Mouse (Mus musculus) midbrain, postnatal 0 days (tissue): ENCODE measurements at regions not wholly inside any gene's neighbourhood (a gene's known extent, or its start where the extent isn't known, plus 50 kb on each side); places are given as distances from the start of the nearest gene placed in this dataset.

Experiments
- ATAC-seq: fragments of 200-750 bp; cut with Nextera tagmentation; 2 replicates; pipeline ENCODE4 v1.8.0; 2017; ENCODE audit warnings: moderate number of reproducible peaks, mild to moderate bottlenecking, moderate TSS enrichment, moderate library complexity; ENCODE audit not compliant: low FRiP score
- DNase-seq: peaks from one replicate; pipeline ENCODE4 v3.0.0-alpha.2; 2015; ENCODE audit warnings: low spot score
- H3K27ac ChIP-seq: fragments of 300-500 bp; sonication (generic); 2 replicates; pipeline ENCODE4 v1.5.1; 2014; ENCODE audit warnings: low read depth, mild to moderate bottlenecking, low read length, mixed read lengths
- H3K27me3 ChIP-seq: fragments of 300-500 bp; sonication (generic); 2 replicates; pipeline ENCODE4 v1.6.1; 2014; ENCODE audit warnings: low read length, control low read depth, mixed read lengths; ENCODE audit not compliant: insufficient read depth
- H3K36me3 ChIP-seq: fragments of 300-500 bp; sonication (generic); 2 replicates; pipeline ENCODE4 v1.6.1; 2014; ENCODE audit warnings: low read length, control low read depth, mixed read lengths; ENCODE audit not compliant: insufficient read depth
- H3K4me1 ChIP-seq: fragments of 300-500 bp; sonication (generic); 2 replicates; pipeline ENCODE4 v1.6.1; 2014; ENCODE audit warnings: mild to moderate bottlenecking, control low read depth, antibody characterized with exemption, low read length, mixed read lengths; ENCODE audit not compliant: insufficient read depth
- H3K4me2 ChIP-seq: fragments of 300-500 bp; sonication (generic); 2 replicates; pipeline ENCODE4 v1.6.1; 2014; ENCODE audit warnings: low read depth, mild to moderate bottlenecking, low read length, mixed read lengths; ENCODE audit not compliant: poor library complexity, severe bottlenecking
- H3K4me3 ChIP-seq: fragments of 300-500 bp; sonication (generic); 2 replicates; pipeline ENCODE4 v1.5.1; 2014; ENCODE audit warnings: low read depth, mild to moderate bottlenecking, low read length, moderate library complexity
- H3K9ac ChIP-seq: fragments of 300-500 bp; sonication (generic); replicated peaks from 2 replicates; pipeline ENCODE4 v1.6.1; 2014; ENCODE audit warnings: mild to moderate bottlenecking, low read length, moderate library complexity, mixed read lengths; ENCODE audit not compliant: poor library complexity, severe bottlenecking
- H3K9me3 ChIP-seq: fragments of 300-500 bp; sonication (generic); 2 replicates; pipeline ENCODE4 v1.6.1; 2016; ENCODE audit warnings: low read length, control low read depth
- CTCF ChIP-seq: IDR thresholded peaks from 2 replicates; pipeline ENCODE4 v1.5.1; 2016; ENCODE audit warnings: antibody characterized with exemption, mild to moderate bottlenecking
- WGBS: fragments of 180-500 bp; shearing (Covaris S2); extraction: QIAGEN DNeasy Blood & Tissue Kit; methylation state at CpG from one replicate; pipeline ENCODE4 v1.1.7; 2014; 5-methylcytosine and 5-hydroxymethylcytosine counted together

GRCm38 (mm10) chr13:80346980-80347649 lies 536.1 kb upstream of the Arrdc3 start:
- no peak overlapping the region for H3K4me3 ChIP-seq
- ATAC-seq (no peak), DNase-seq (peak; percentile 58)
- WGBS = 43% methylated on average over 2 of the region's 2 CpGs
- H3K9me3 ChIP-seq = no peaks in the 10 kb centered on the region
- no peaks in the 10 kb centered on the region for H3K36me3 ChIP-seq
- no peaks in the 10 kb centered on the region; the same call in 1 of the 2 replicates for H3K4me1 ChIP-seq
- H3K9ac ChIP-seq = no peak overlapping the region
- no peak for TF ChIP-seq CTCF
- H3K4me2 ChIP-seq = no peak overlapping the region
- H3K27me3 ChIP-seq = no peaks in the 10 kb centered on the region
- no peak overlapping the region for H3K27ac ChIP-seq

GRCm38 (mm10) chr13:80365964-80366363 lies 517.2 kb upstream of the Arrdc3 start:
- Histone ChIP-seq H3K27ac (no peak overlapping the region), H3K9ac (no peak overlapping the region), H3K4me2 (no peak overlapping the region), H3K36me3 (no peaks in the 10 kb centered on the region), H3K4me3 (no peak overlapping the region), H3K4me1 (no peaks in the 10 kb centered on the region), H3K27me3 (no peaks in the 10 kb centered on the region), H3K9me3 (no peaks in the 10 kb centered on the region)
- 90% methylated on average over 2 of the region's 2 CpGs for WGBS
- TF ChIP-seq CTCF = no peak
- ATAC-seq = no peak
- no peak for DNase-seq

- Histone ChIP-seq H3K9ac (no peak overlapping the region), H3K27ac (no peak overlapping the region), H3K4me1 (no peaks in the 10 kb centered on the region), H3K36me3 (no peaks in the 10 kb centered on the region), H3K4me2 (no peak overlapping the region), H3K9me3 (no peaks in the 10 kb centered on the region), H3K27me3 (no peaks in the 10 kb centered on the region), H3K4me3 (no peak overlapping the region)
- WGBS = 97% methylated on average over 1 of the region's 1 CpGs
- no peak for TF ChIP-seq CTCF
- no peak for DNase-seq
- ATAC-seq = no peak
Observed at GRCm38 (mm10) chr13:80370491-80370890, 512.7 kb upstream of the Arrdc3 start.

- 0 out of 2 replicates have a peak, but pooled peaks have one; percentile 41 for ATAC-seq
- no peaks in the 10 kb centered on the region for H3K27me3 ChIP-seq
- no peak overlapping the region for H3K4me3 ChIP-seq
- no peak overlapping the region for H3K27ac ChIP-seq
- H3K9me3 ChIP-seq = no peaks in the 10 kb centered on the region
- WGBS = 55% methylated on average over 4 of the region's 4 CpGs
- H3K9ac ChIP-seq = no peak overlapping the region
- H3K4me2 ChIP-seq = no peak overlapping the region
- no peaks in the 10 kb centered on the region for H3K36me3 ChIP-seq
- peak; percentile 19 for DNase-seq
- TF ChIP-seq CTCF = no peak
- H3K4me1 ChIP-seq = no peaks in the 10 kb centered on the region
Observed at GRCm38 (mm10) chr13:80381280-80381965, 501.8 kb upstream of the Arrdc3 start.

GRCm38 (mm10) chr13:80381966-80382666 lies 501.1 kb upstream of the Arrdc3 start:
- Histone ChIP-seq H3K4me3 (no peak overlapping the region), H3K9ac (no peak overlapping the region), H3K4me2 (no peak overlapping the region), H3K4me1 (no peaks in the 10 kb centered on the region), H3K9me3 (no peaks in the 10 kb centered on the region), H3K27me3 (no peaks in the 10 kb centered on the region), H3K36me3 (no peaks in the 10 kb centered on the region), H3K27ac (no peak overlapping the region)
- DNase-seq (peak; percentile 33), ATAC-seq (no peak)
- WGBS = 27% methylated on average over 2 of the region's 2 CpGs
- peak; percentile 68 for TF ChIP-seq CTCF

GRCm38 (mm10) chr13:80408928-80409327 lies 474.3 kb upstream of the Arrdc3 start:
- Histone ChIP-seq H3K9me3 (no peaks in the 10 kb centered on the region), H3K9ac (no peak overlapping the region), H3K36me3 (no peaks in the 10 kb centered on the region), H3K27me3 (no peaks in the 10 kb centered on the region), H3K27ac (no peak overlapping the region), H3K4me1 (no peaks in the 10 kb centered on the region), H3K4me3 (no peak overlapping the region), H3K4me2 (no peak overlapping the region)
- TF ChIP-seq CTCF = no peak
- DNase-seq = no peak
- ATAC-seq = no peak
